Mouse (Mus musculus) MEL (cell line): ENCODE data around the gene 1700001C19Rik. TPM values are rescaled to one million over a fixed set of nuclear protein-coding genes. Genes with fewer than 3 reads are reported as not detected.
A peak's percentile ranks its signal among the peaks of the same experiment; 100 is the strongest.
"Not testable (repeated sequence)": the region's sequence is repeated elsewhere in the genome, so short reads cannot be mapped to it uniquely, and the experiment has no call there.

Experiments used
- DNase-seq: peaks from one replicate; pipeline ENCODE4 v3.0.0; 2011; ENCODE audit warnings: low read depth, low spot score
- H3K27ac ChIP-seq: 2 replicates; pipeline ENCODE4 v1.5.1; 2012; ENCODE audit warnings: low read depth, mild to moderate bottlenecking, control low read depth, low read length, moderate library complexity; ENCODE audit not compliant: control insufficient read depth
- H3K27me3 ChIP-seq, 2 experiments: fragments of 150-350 bp in 1 of 2; sonication (generic) in 1 of 2; 2 replicates each; pipeline ENCODE4 v1.6.1; 2012; ENCODE audit warnings: low read length in 2 of 2, mild to moderate bottlenecking in 2 of 2, improper control_type of control experiment in 1 of 2, moderate library complexity in 1 of 2; ENCODE audit not compliant: insufficient read depth in 2 of 2, control insufficient read depth in 1 of 2
- H3K36me3 ChIP-seq, 2 experiments: 2 replicates each; pipeline ENCODE4 v1.6.1; 2012 to 2014; ENCODE audit warnings: low read length in 2 of 2, improper control_type of control experiment in 1 of 2, inconsistent platforms in 1 of 2, mild to moderate bottlenecking in 1 of 2; ENCODE audit not compliant: insufficient read depth in 2 of 2, control insufficient read depth in 1 of 2
- H3K4me1 ChIP-seq, 2 experiments: fragments of 150-350 bp in 1 of 2; sonication (generic) in 1 of 2; 2 replicates each; pipeline ENCODE4 v1.6.1; 2012; ENCODE audit warnings: low read length in 2 of 2, improper control_type of control experiment in 1 of 2, mild to moderate bottlenecking in 1 of 2; ENCODE audit not compliant: insufficient read depth in 2 of 2, control insufficient read depth in 1 of 2
- H3K4me3 ChIP-seq, 2 experiments: fragments of 150-350 bp in 1 of 2; sonication (generic) in 1 of 2; 2 replicates each; pipeline ENCODE4 v1.5.1; 2012; ENCODE audit warnings: low read depth in 2 of 2, low read length in 2 of 2, mild to moderate bottlenecking in 2 of 2, moderate library complexity in 2 of 2, control low read depth in 1 of 2, improper control_type of control experiment in 1 of 2; ENCODE audit not compliant: control insufficient read depth in 1 of 2, insufficient read depth in 1 of 2
- H3K79me2 ChIP-seq: 2 replicates; pipeline ENCODE4 v1.6.1; 2012; ENCODE audit warnings: mild to moderate bottlenecking, low read length, moderate library complexity; ENCODE audit not compliant: control insufficient read depth, poor library complexity, insufficient read depth
- H3K9ac ChIP-seq: 2 replicates; pipeline ENCODE4 v1.6.1; 2012; ENCODE audit warnings: low read depth, mild to moderate bottlenecking, control low read depth, low read length, moderate library complexity; ENCODE audit not compliant: control insufficient read depth, poor library complexity, severe bottlenecking
- H3K9me3 ChIP-seq: fragments of 150-350 bp; sonication (generic); replicated peaks from 2 replicates; pipeline ENCODE4 v1.6.1; 2012; ENCODE audit warnings: mild to moderate bottlenecking, low read length, improper control_type of control experiment, moderate library complexity; ENCODE audit not compliant: insufficient read depth
- CHD1 ChIP-seq: IDR thresholded peaks from 2 replicates; pipeline ENCODE4 v1.6.1; 2012; ENCODE audit warnings: low read depth, mild to moderate bottlenecking, inconsistent platforms, low read length, improper control_type of control experiment
- CTCF ChIP-seq, 3 experiments: IDR thresholded peaks in 2 of 3; conservative IDR thresholded peaks in 1 of 3; 2 replicates each; pipeline ENCODE4 v1.5.1; 2011 to 2012; ENCODE audit warnings: low read length in 3 of 3, low read depth in 2 of 3, mild to moderate bottlenecking in 2 of 3, improper control_type of control experiment in 1 of 3, inconsistent platforms in 1 of 3, mixed read lengths in 1 of 3, moderate library complexity in 1 of 3; ENCODE audit not compliant: control insufficient read depth in 1 of 3, insufficient read depth in 1 of 3, poor library complexity in 1 of 3, severe bottlenecking in 1 of 3
- E2F4 ChIP-seq: IDR thresholded peaks from 2 replicates; pipeline ENCODE4 v1.6.1; 2011; ENCODE audit warnings: low read depth, low read length, improper control_type of control experiment, borderline replicate concordance
- EP300 ChIP-seq, 2 experiments: IDR thresholded peaks; 2 replicates each; pipeline ENCODE4 v1.6.1; 2011; ENCODE audit warnings: improper control_type of control experiment in 2 of 2, low read length in 2 of 2, low read depth in 1 of 2, mild to moderate bottlenecking in 1 of 2
- GABPA ChIP-seq: IDR thresholded peaks from 2 replicates; pipeline ENCODE4 v1.6.1; 2012; ENCODE audit warnings: low read depth, mild to moderate bottlenecking, inconsistent platforms, low read length, improper control_type of control experiment, moderate library complexity
- GATA1 ChIP-seq: IDR thresholded peaks from 2 replicates; pipeline ENCODE4 v1.6.1; 2011; ENCODE audit warnings: low read depth, low read length, improper control_type of control experiment
- JUND ChIP-seq: IDR thresholded peaks from 2 replicates; pipeline ENCODE4 v1.6.1; 2011; ENCODE audit warnings: low read depth, mild to moderate bottlenecking, improper control_type of control experiment, low read length
- KAT2A ChIP-seq: conservative IDR thresholded peaks from 2 replicates; pipeline ENCODE4 v1.6.1; 2012; ENCODE audit warnings: low read depth, low read length, improper control_type of control experiment, inconsistent platforms
- MAFK ChIP-seq: IDR thresholded peaks from 2 replicates; pipeline ENCODE4 v1.6.1; 2011; ENCODE audit warnings: low read depth, mild to moderate bottlenecking, low read length, improper control_type of control experiment, borderline replicate concordance
- MEF2A ChIP-seq: IDR thresholded peaks from 2 replicates; pipeline ENCODE4 v1.6.1; 2014; ENCODE audit warnings: low read depth, mild to moderate bottlenecking, inconsistent platforms, low read length, improper control_type of control experiment; ENCODE audit not compliant: poor library complexity, insufficient replicate concordance, severe bottlenecking; ENCODE audit errors: extremely low read depth
- MXI1 ChIP-seq: IDR thresholded peaks from 2 replicates; pipeline ENCODE4 v1.6.1; 2011; ENCODE audit warnings: mild to moderate bottlenecking, low read depth, low read length, improper control_type of control experiment
- NRF1 ChIP-seq: IDR thresholded peaks from 2 replicates; pipeline ENCODE4 v1.6.1; 2014; ENCODE audit warnings: low read depth, mild to moderate bottlenecking, inconsistent platforms, low read length, improper control_type of control experiment, moderate library complexity; ENCODE audit not compliant: poor library complexity, insufficient read depth, severe bottlenecking
- POLR2A ChIP-seq, 2 experiments: IDR thresholded peaks; 2 replicates each; pipeline ENCODE4 v1.6.1; 2011 to 2012; ENCODE audit warnings: low read length in 2 of 2, mild to moderate bottlenecking in 2 of 2, control low read depth in 1 of 2, improper control_type of control experiment in 1 of 2, low read depth in 1 of 2, moderate library complexity in 1 of 2; ENCODE audit not compliant: control insufficient read depth in 1 of 2, insufficient read depth in 1 of 2, poor library complexity in 1 of 2
- RAD21 ChIP-seq: IDR thresholded peaks from 2 replicates; pipeline ENCODE4 v1.6.1; 2011; ENCODE audit warnings: mild to moderate bottlenecking, low read depth, low read length, improper control_type of control experiment
- SIN3A ChIP-seq: IDR thresholded peaks from 2 replicates; pipeline ENCODE4 v1.6.1; 2012; ENCODE audit warnings: low read length, improper control_type of control experiment, inconsistent platforms
- SMC3 ChIP-seq: IDR thresholded peaks from 2 replicates; pipeline ENCODE4 v1.6.1; 2011; ENCODE audit warnings: low read depth, low read length, improper control_type of control experiment
- TAL1 ChIP-seq: IDR thresholded peaks from 2 replicates; pipeline ENCODE4 v1.6.1; 2012; ENCODE audit warnings: mild to moderate bottlenecking, inconsistent platforms, low read length, moderate library complexity, mixed read lengths
- TCF12 ChIP-seq: IDR thresholded peaks from 2 replicates; pipeline ENCODE4 v1.6.1; 2014; ENCODE audit warnings: low read depth, mild to moderate bottlenecking, inconsistent platforms, low read length, improper control_type of control experiment, moderate library complexity
- UBTF ChIP-seq: IDR thresholded peaks from 2 replicates; pipeline ENCODE4 v1.6.1; 2012; ENCODE audit warnings: low read depth, mild to moderate bottlenecking, inconsistent platforms, low read length, improper control_type of control experiment, moderate library complexity, borderline replicate concordance; ENCODE audit not compliant: insufficient read depth
- USF2 ChIP-seq, 2 experiments: IDR thresholded peaks; 2 replicates each; pipeline ENCODE4 v1.6.1; 2011 to 2012; ENCODE audit warnings: improper control_type of control experiment in 2 of 2, low read length in 2 of 2, borderline replicate concordance in 1 of 2, inconsistent platforms in 1 of 2, low read depth in 1 of 2, mild to moderate bottlenecking in 1 of 2; ENCODE audit not compliant: insufficient read depth in 1 of 2
- ZC3H11A ChIP-seq: IDR thresholded peaks from 2 replicates; pipeline ENCODE4 v1.6.1; 2012; ENCODE audit warnings: low read depth, mild to moderate bottlenecking, inconsistent platforms, low read length, improper control_type of control experiment
- ZKSCAN1 ChIP-seq: IDR thresholded peaks from 2 replicates; pipeline ENCODE4 v1.6.1; 2012; ENCODE audit warnings: low read depth, mild to moderate bottlenecking, inconsistent platforms, low read length, improper control_type of control experiment, moderate library complexity
- ZMIZ1 ChIP-seq: IDR thresholded peaks from 2 replicates; pipeline ENCODE4 v1.6.1; 2012; ENCODE audit warnings: low read depth, mild to moderate bottlenecking, inconsistent platforms, low read length, improper control_type of control experiment, moderate library complexity
- polyA plus RNA-seq, 2 experiments: library from polyadenylated mRNA; stranded (reverse) in 1 of 2; unstranded in 1 of 2; fragments of >175 nt in 1 of 2; fragments of >200 nt in 1 of 2; gene quantifications; 2 replicates each; pipeline versions ENCODE4 v1.2.1 to v1.2.4; 2012; ENCODE audit warnings: low replicate concordance in 2 of 2, low read depth in 1 of 2; ENCODE audit not compliant: insufficient read length in 2 of 2, insufficient read depth in 1 of 2, missing spikeins in 1 of 2
- total RNA-seq: library from RNA; depleted of rRNA; stranded (reverse); fragments of 300-350 nt; gene quantifications from 2 replicates; pipeline ENCODE4 v1.2.3, GENCODE M21; 2012

Gene 1700001C19Rik
- total and polyA plus RNA-seq, 3 experiments, result not detected

DNA sequence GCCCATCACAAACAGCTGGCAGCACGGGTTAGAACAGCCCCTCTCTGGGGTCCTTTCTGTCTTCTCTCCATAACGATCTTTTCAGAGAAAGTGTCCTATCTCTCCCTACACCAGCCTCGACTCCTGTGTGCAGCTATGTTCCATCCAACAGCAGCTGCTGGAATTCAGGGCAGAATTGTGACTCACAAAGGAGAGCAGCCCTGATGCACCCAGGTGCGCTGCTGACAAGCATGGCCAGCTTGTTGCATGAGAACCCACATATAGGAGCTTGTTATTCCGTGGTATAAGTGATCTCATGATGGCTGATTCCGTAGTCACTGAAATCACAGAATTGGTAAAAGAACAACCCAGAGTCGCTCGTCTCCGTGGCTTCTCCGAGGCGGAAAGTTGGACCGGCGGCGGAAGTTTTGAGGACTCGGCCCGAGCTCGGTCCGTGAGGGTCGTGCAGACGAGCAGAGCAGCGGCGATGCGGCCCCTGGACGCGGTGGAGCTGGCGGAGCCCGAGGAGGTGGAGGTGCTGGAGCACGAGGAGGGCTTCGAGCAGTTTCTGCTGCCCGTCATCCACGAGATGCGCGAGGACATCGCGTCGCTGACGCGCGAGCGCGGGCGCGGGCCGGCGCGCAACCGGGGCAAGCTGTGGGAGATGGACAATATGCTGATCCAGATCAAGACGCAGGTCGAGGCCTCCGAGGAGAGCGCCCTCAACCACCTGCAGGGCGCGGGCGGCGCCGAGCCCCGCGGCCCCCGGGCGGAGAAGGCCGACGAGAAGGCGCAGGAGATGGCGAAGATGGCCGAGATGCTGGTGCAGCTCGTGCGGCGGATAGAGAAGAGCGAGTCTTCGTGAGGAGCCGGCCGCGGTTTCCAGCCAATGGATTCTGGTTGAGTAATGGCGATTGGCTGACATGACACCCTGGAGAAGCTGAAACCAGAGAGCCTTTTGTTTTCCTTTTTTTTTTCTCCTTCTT is 27.0 kb downstream of the 1700001C19Rik start:
- not testable (repeated sequence) for H3K4me3 ChIP-seq

DNA sequence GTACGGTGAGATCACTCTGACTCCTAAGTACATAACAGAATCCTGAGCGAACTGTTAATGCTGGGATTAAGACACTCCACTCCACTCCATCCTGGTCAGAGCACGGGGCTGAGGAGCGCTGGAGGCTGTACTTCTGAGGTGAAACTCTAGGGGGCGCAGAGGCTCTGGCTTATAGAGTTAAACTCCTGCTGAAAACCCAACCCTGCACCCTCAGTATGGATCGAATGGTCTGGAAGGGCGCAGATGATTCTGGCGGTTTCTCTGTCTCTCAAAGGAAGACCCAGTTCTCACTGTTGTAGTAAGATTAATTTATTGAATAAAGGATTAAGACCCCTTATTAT is 28.6 kb downstream of the 1700001C19Rik start:
- no peaks in the 10 kb centered on the region; a peak in 1 of 4 replicates for H3K27me3 ChIP-seq

More for the DNA sequence above, 27.0 kb downstream of the 1700001C19Rik start:
- not testable (repeated sequence) for H3K27me3 ChIP-seq, H3K4me1 ChIP-seq, H3K27ac ChIP-seq, H3K9me3 ChIP-seq, H3K9ac ChIP-seq, H3K36me3 ChIP-seq, H3K79me2 ChIP-seq, DNase-seq

GRCm38 (mm10) chr17:47407717-47408557 is 29.2 kb downstream of the 1700001C19Rik start:
- no peaks in the 10 kb centered on the region for H3K79me2 ChIP-seq
- H3K4me3 ChIP-seq, result peak overlapping the region; percentile 31 to 33
- peak overlapping the region; percentile 48 for H3K9ac ChIP-seq
- H3K9me3 ChIP-seq, result no peaks in the 10 kb centered on the region
- H3K27ac ChIP-seq, result no peak overlapping the region
- H3K36me3 ChIP-seq, result no peaks in the 10 kb centered on the region
- peaks cover 0 to 2% of the 10 kb centered on the region in 2 experiments; a peak in 2 of 4 replicates for H3K27me3 ChIP-seq
- H3K4me1 ChIP-seq, result no peaks in the 10 kb centered on the region; a peak in 2 of 4 replicates
- DNase-seq, result peak; percentile 80
- no peak for TF ChIP-seq TCF12
- no peak for TF ChIP-seq GABPA
- TF ChIP-seq CHD1, result no peak
- no peak for TF ChIP-seq UBTF
- TF ChIP-seq TAL1, result no peak
- peak; percentile 24 to 58 (median 54); a peak in 5 of 6 replicates for TF ChIP-seq CTCF (IDR thresholded peaks at IDR 0.05 in 2 of 3, conservative IDR thresholded peaks at IDR 0.05 in 1 of 3; ENCODE audit: control insufficient read depth in 1 of 3, insufficient read depth in 1 of 3, low read depth in 2 of 3, low read length in 3 of 3, poor library complexity in 1 of 3, severe bottlenecking in 1 of 3)
- TF ChIP-seq SIN3A, result no peak; the same call in 1 of the 2 replicates
- no peak for TF ChIP-seq MEF2A
- TF ChIP-seq MAFK, result no peak
- TF ChIP-seq POLR2A (IDR thresholded peaks at IDR 0.05; ENCODE audit: control insufficient read depth in 1 of 2, insufficient read depth in 1 of 2, low read depth in 1 of 2, low read length in 2 of 2, poor library complexity in 1 of 2), result no peak
- TF ChIP-seq ZMIZ1, result no peak
- no peak for TF ChIP-seq ZKSCAN1
- TF ChIP-seq GATA1, result no peak
- no peak for TF ChIP-seq USF2 (IDR thresholded peaks at IDR 0.05; ENCODE audit: borderline replicate concordance in 1 of 2, insufficient read depth in 1 of 2, low read depth in 1 of 2, low read length in 2 of 2)
- no peak for TF ChIP-seq JUND
- no peak for TF ChIP-seq EP300 (IDR thresholded peaks at IDR 0.05; ENCODE audit: low read depth in 1 of 2, low read length in 2 of 2)

More for the DNA sequence above, 28.6 kb downstream of the 1700001C19Rik start:
- DNase-seq, result peak; percentile 84
- Histone ChIP-seq H3K9ac (peak overlapping the region; percentile 48), H3K9me3 (no peaks in the 10 kb centered on the region), H3K27ac (no peak overlapping the region), H3K79me2 (no peaks in the 10 kb centered on the region)
- TF ChIP-seq RAD21 (peak; percentile 76), E2F4 (no peak), SIN3A (no peak; the same call in 1 of the 2 replicates), TCF12 (no peak), CHD1 (no peak), ZKSCAN1 (no peak), NRF1 (no peak), CTCF (IDR thresholded peaks at IDR 0.05 in 2 of 3, conservative IDR thresholded peaks at IDR 0.05 in 1 of 3; ENCODE audit: control insufficient read depth in 1 of 3, insufficient read depth in 1 of 3, low read depth in 2 of 3, low read length in 3 of 3, poor library complexity in 1 of 3, severe bottlenecking in 1 of 3) (peak; percentile 82 to 85 (median 84)), SMC3 (peak; percentile 66), KAT2A (no peak), ZC3H11A (peak; percentile 51), MXI1 (peak; percentile 10; the same call in 1 of the 2 replicates)
- TF ChIP-seq, all 39 proteins: peak for 5
- no peaks in the 10 kb centered on the region for H3K36me3 ChIP-seq
- H3K4me1 ChIP-seq, result no peaks in the 10 kb centered on the region; a peak in 2 of 4 replicates
- H3K4me3 ChIP-seq, result peak overlapping the region; percentile 31 to 33
